Mouse (Mus musculus) limb, embryonic 10.5 days (tissue): ENCODE measurements at regions not wholly inside any gene's neighbourhood (a gene's known extent, or its start where the extent isn't known, plus 50 kb on each side); places are given as distances from the start of the nearest gene placed in this dataset.

Experiments
- DNase-seq: peaks from one replicate; pipeline ENCODE4 v3.0.0-alpha.2; 2017; ENCODE audit warnings: low spot score
- H3K27ac ChIP-seq: fragments of 300-500 bp; sonication (generic); 2 replicates; pipeline ENCODE4 v1.5.1; 2016; ENCODE audit warnings: mild to moderate bottlenecking
- H3K27me3 ChIP-seq: fragments of 300-500 bp; sonication (generic); 2 replicates; pipeline ENCODE4 v1.6.1; 2016; ENCODE audit warnings: low read depth, mild to moderate bottlenecking; ENCODE audit not compliant: poor library complexity, severe bottlenecking
- H3K36me3 ChIP-seq: fragments of 300-500 bp; sonication (generic); 2 replicates; pipeline ENCODE4 v1.6.1; 2016; ENCODE audit warnings: mild to moderate bottlenecking, moderate library complexity
- H3K4me1 ChIP-seq: fragments of 300-500 bp; sonication (generic); 2 replicates; pipeline ENCODE4 v1.6.1; 2016
- H3K4me3 ChIP-seq: fragments of 300-500 bp; sonication (generic); 2 replicates; pipeline ENCODE4 v1.5.1; 2016; ENCODE audit warnings: mild to moderate bottlenecking, moderate library complexity
- H3K9me3 ChIP-seq: fragments of 300-500 bp; sonication (generic); replicated peaks from 2 replicates; pipeline ENCODE4 v1.6.1; 2016; ENCODE audit warnings: mild to moderate bottlenecking
- WGBS: fragments of 180-500 bp; shearing (Covaris S2); methylation state at CpG from one replicate; pipeline ENCODE4 v1.1.7; 2016; 5-methylcytosine and 5-hydroxymethylcytosine counted together

- H3K27me3 ChIP-seq = no peaks in the 10 kb centered on the region
- no peaks in the 10 kb centered on the region for H3K36me3 ChIP-seq
- DNase-seq = no peak
- H3K9me3 ChIP-seq = no peaks in the 10 kb centered on the region
- H3K27ac ChIP-seq = no peak overlapping the region
- H3K4me1 ChIP-seq = no peaks in the 10 kb centered on the region
- WGBS = 90% methylated on average over 1 of the region's 1 CpGs
- no peak overlapping the region for H3K4me3 ChIP-seq
Observed at GRCm38 (mm10) chr1:51536076-51536475, 57.9 kb upstream of the Nabp1 start.

GRCm38 (mm10) chr1:51535414-51535813 is 57.2 kb upstream of the Nabp1 start:
- Histone ChIP-seq H3K4me3 (no peak overlapping the region), H3K4me1 (no peaks in the 10 kb centered on the region; the same call in 1 of the 2 replicates), H3K36me3 (no peaks in the 10 kb centered on the region), H3K9me3 (no peaks in the 10 kb centered on the region), H3K27ac (no peak overlapping the region), H3K27me3 (no peaks in the 10 kb centered on the region)
- 93% methylated on average over 2 of the region's 2 CpGs for WGBS
- DNase-seq = no peak

GRCm38 (mm10) chr1:51531360-51531759 is 53.1 kb upstream of the Nabp1 start:
- no peak overlapping the region for H3K4me3 ChIP-seq
- DNase-seq = no peak
- no peak overlapping the region for H3K27ac ChIP-seq
- H3K27me3 ChIP-seq = no peaks in the 10 kb centered on the region
- peaks cover 8% of the 10 kb centered on the region; the same call in 1 of the 2 replicates for H3K4me1 ChIP-seq
- WGBS = 79% methylated on average over 1 of the region's 1 CpGs
- no peaks in the 10 kb centered on the region for H3K36me3 ChIP-seq
- H3K9me3 ChIP-seq = no peaks in the 10 kb centered on the region

- WGBS = 79% methylated on average over 9 of the region's 9 CpGs
- no peaks in the 10 kb centered on the region for H3K27me3 ChIP-seq
- no peak overlapping the region for H3K4me3 ChIP-seq
- no peaks in the 10 kb centered on the region for H3K9me3 ChIP-seq
- H3K36me3 ChIP-seq = no peaks in the 10 kb centered on the region
- H3K4me1 ChIP-seq = peaks cover 8% of the 10 kb centered on the region; the same call in 1 of the 2 replicates
- H3K27ac ChIP-seq = 0 out of 2 replicates have a peak overlapping the region, but pooled peaks have one; percentile 8
- DNase-seq = peak; percentile 32
Observed at GRCm38 (mm10) chr1:51530191-51530926, 52.1 kb upstream of the Nabp1 start.

- H3K27me3 ChIP-seq = no peaks in the 10 kb centered on the region
- 77% methylated on average over 5 of the region's 5 CpGs for whole genome bisulfite sequencing
- no peaks in the 10 kb centered on the region for H3K36me3 ChIP-seq
- no peak for DNase-seq
- no peak overlapping the region for H3K4me3 ChIP-seq
- H3K9me3 ChIP-seq = no peaks in the 10 kb centered on the region
- H3K4me1 ChIP-seq = peaks cover 8% of the 10 kb centered on the region; the same call in 1 of the 2 replicates
- 0 out of 2 replicates have a peak overlapping the region, but pooled peaks have one; percentile 8 for H3K27ac ChIP-seq
Observed at GRCm38 (mm10) chr1:51529653-51530052, 51.4 kb upstream of the Nabp1 start.

GRCm38 (mm10) chr1:51528671-51529070 is 50.4 kb upstream of the Nabp1 start:
- Histone ChIP-seq H3K9me3 (no peaks in the 10 kb centered on the region), H3K4me1 (peaks cover 8% of the 10 kb centered on the region; the same call in 1 of the 2 replicates), H3K27me3 (no peaks in the 10 kb centered on the region), H3K27ac (no peak overlapping the region), H3K4me3 (no peak overlapping the region), H3K36me3 (no peaks in the 10 kb centered on the region)
- no peak for DNase-seq
- WGBS = 81% methylated on average over 1 of the region's 1 CpGs
